Mouse (Mus musculus): Measurements from ENCODE around the gene Clk1. TPM values are rescaled to one million over a fixed set of nuclear protein-coding genes. Genes with fewer than 3 reads are reported as not detected.
"Not testable (repeated sequence)": the region's sequence is repeated elsewhere in the genome, so short reads cannot be mapped to it uniquely, and the experiment has no call there.

Gene Clk1
- polyA plus RNA-seq, 1 experiment from 2014 or later = 191 TPM

DNA sequence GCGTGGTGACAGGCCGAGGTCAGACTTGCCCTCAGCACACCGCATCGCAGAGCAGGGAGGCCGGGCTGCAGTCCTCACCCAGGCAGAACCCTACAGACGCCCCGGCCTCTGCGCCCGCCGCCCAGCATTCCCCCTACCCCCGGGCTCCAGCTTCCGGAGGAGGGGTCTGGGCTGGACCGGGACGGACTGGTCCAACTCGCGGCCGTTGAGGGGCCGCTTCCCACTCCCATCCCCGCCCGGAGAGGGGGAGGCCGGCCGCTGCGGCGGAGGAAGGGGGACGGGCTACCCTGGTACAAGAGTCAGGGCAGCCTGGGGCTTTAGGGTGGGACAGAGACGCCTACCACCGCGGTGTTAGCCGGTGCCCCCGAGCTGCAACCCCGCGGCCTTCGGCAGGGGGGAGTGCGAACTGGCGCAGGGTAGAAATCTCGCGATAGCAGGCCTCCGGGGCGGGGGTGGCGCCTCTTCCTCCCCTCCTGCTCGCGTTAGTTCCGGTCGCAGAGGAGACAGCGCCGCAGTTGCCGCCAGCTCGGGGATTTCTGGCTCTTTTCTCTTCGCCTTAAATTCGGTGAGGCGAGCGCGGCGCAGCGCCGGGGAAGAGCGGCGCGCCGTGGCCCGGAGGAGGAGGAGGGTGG, 31.1 kb downstream of the Clk1 start, which contains the start of gene Bzw1:
Gene Bzw1 (plus strand): TSS at position 247 of the 632 bp plus-strand sequence.
- Histone ChIP-seq H3K27me3 (ENCODE audit: insufficient read depth, low read length) (no peaks in the 10 kb centered on the region), H3K4me3 (ENCODE audit: low read length) (peak within 1 kb of the TSS; percentile 92), H3K27ac (ENCODE audit: low read length) (peak within 1 kb of the TSS; percentile 99), H3K36me3 (ENCODE audit: insufficient read depth, low read length) (peaks cover 24% of the 10 kb centered on the region), H3K9me3 (ENCODE audit: low read length) (no peaks in the 10 kb centered on the region), H3K9ac (replicated peaks; ENCODE audit: low read length) (peak within 1 kb of the TSS; percentile 95), H3K4me2 (replicated peaks; ENCODE audit: low read depth, low read length) (peak within 1 kb of the TSS; percentile 84), H3K4me1 (ENCODE audit: insufficient read depth, low read length) (peaks cover 12% of the 10 kb centered on the region)
- WGBS = under 1% methylated on average over 37 of the region's 61 CpGs
- ATAC-seq (ENCODE audit: low FRiP score, low TSS enrichment) = peak; percentile 98

DNA sequence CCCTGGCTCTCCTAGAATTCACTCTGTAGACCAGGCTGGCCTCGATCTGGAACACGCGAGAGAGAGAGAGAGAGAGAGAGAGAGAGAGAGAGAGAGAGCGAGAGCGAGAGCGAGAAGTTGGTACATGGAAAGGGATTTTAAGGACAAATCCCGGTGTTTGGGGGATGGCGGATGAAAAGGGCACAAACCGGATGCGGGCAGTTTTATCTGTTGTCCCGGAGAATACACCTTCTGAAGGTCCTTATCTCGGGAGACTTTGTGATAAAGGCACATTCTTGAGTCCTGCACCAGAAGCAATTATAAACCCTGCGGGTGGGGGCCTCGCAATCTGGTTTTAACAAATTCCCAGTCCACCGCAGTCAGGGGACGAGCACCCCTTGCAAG, 31.6 kb downstream of the Clk1 start:
- Histone ChIP-seq H3K36me3 (ENCODE audit: insufficient read depth, low read length) (peaks cover 21% of the 10 kb centered on the region), H3K4me1 (ENCODE audit: insufficient read depth, low read length) (peaks cover 12% of the 10 kb centered on the region), H3K27ac (ENCODE audit: low read length) (peak overlapping the region; percentile 99), H3K27me3 (ENCODE audit: insufficient read depth, low read length) (no peaks in the 10 kb centered on the region), H3K9ac (replicated peaks; ENCODE audit: low read length) (peak overlapping the region; percentile 95), H3K4me2 (replicated peaks; ENCODE audit: low read depth, low read length) (peak overlapping the region; percentile 84), H3K9me3 (ENCODE audit: low read length) (no peaks in the 10 kb centered on the region), H3K4me3 (ENCODE audit: low read length) (peak overlapping the region; percentile 92)
- 1% methylated on average over 16 of the region's 16 CpGs for WGBS
- peak; percentile 2; the same call in 1 of the 2 replicates for ATAC-seq (ENCODE audit: low FRiP score, low TSS enrichment)

DNA sequence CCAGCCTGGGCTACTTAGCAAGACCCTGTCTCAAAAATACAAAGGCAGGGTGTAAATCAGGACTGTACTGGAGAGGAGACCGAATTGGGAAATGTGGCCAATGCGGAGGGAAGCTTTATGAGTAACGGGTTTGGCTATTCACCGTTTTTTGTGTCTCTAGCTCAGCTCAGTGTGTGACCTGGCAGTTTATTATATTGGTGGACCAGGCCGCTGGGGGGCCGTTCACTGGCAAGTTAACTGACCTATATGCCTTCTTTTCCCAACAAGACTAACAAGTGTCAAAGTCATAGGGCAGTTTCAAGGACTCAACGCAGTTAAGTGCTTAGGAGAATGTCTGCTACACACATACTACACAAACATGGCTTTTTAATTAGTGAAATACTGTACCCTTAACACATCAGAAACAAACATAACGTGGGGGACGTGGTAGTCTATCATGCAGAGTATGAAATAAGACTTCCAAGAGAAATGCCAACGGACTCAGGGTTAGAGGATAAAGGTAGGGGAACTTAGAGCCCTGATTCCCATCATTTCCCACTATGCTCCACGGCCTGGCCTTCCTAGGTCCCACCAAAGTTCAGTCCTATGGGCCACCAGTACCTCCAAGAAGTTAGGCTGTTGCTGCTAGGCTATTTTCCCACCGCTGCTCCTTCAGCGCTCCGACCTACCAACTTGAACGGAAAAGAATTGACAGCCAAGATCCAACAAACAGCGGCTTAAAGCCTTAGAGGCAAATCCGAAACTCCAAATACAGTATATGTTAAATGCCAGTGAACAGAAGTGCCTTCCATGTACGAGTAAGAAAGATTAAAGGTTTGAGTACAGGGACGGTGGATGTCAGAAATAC, 32.2 kb downstream of the Clk1 start:
- peaks cover 18% of the 10 kb centered on the region for H3K36me3 ChIP-seq (ENCODE audit: insufficient read depth, low read length)
- peak overlapping the region; percentile 99 for H3K27ac ChIP-seq (ENCODE audit: low read length)
- no peaks in the 10 kb centered on the region for H3K9me3 ChIP-seq (ENCODE audit: low read length)
- peak overlapping the region; percentile 84 for H3K4me2 ChIP-seq (replicated peaks; ENCODE audit: low read depth, low read length)
- H3K27me3 ChIP-seq (ENCODE audit: insufficient read depth, low read length) = no peaks in the 10 kb centered on the region
- H3K4me1 ChIP-seq (ENCODE audit: insufficient read depth, low read length) = peaks cover 12% of the 10 kb centered on the region
- peak overlapping the region; percentile 92 for H3K4me3 ChIP-seq (ENCODE audit: low read length)
- no peak for ATAC-seq (ENCODE audit: low FRiP score, low TSS enrichment)
- 36% methylated on average over 19 of the region's 19 CpGs for WGBS
- peak overlapping the region; percentile 95 for H3K9ac ChIP-seq (replicated peaks; ENCODE audit: low read length)

DNA sequence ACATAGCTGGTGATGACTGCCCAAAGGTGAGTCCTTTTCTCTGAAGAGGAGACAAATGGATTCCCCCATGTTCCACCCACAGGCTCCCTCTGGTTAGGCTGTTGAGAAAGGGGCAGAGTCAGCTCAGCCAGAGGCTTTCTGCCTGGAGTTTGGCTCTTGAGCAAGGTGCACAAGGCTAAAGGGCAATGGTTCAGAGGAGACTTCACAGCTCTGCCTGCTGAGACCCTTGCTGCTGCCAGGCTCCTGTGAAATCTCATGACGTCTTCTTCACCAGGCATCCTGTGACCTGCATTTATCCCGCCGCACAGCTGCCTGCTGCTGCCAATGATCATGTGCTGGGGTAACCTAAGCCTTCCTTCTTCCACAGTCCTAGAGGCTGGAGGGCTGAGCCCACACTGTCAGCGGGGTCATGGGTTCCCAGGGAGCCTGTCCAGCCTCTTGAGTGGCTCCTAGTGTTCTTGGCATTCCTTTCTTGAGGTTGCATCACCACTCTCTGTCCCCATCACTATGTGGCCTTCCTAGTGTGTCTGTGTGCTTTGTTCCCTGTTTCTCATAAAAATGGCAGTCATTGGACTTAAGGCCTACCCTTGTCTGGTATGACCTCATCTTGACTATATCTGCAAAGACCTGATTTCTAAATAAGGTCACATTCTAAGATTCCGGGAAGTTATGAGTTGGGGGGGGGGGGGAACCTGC, 41.1 kb downstream of the Clk1 start:
- no peaks in the 10 kb centered on the region for H3K27me3 ChIP-seq (ENCODE audit: insufficient read depth, low read length)
- no peaks in the 10 kb centered on the region for H3K9me3 ChIP-seq (ENCODE audit: low read length)
- no peaks in the 10 kb centered on the region for H3K36me3 ChIP-seq (ENCODE audit: insufficient read depth, low read length)
- 70% methylated on average over 5 of the region's 5 CpGs for WGBS
- ATAC-seq (ENCODE audit: low FRiP score, low TSS enrichment) = no peak
- no peak overlapping the region for H3K27ac ChIP-seq (ENCODE audit: low read length)
- no peak overlapping the region for H3K4me2 ChIP-seq (replicated peaks; ENCODE audit: low read depth, low read length)
- no peak overlapping the region for H3K4me3 ChIP-seq (ENCODE audit: low read length)
- H3K9ac ChIP-seq (replicated peaks; ENCODE audit: low read length) = no peak overlapping the region
- H3K4me1 ChIP-seq (ENCODE audit: insufficient read depth, low read length) = no peaks in the 10 kb centered on the region

DNA sequence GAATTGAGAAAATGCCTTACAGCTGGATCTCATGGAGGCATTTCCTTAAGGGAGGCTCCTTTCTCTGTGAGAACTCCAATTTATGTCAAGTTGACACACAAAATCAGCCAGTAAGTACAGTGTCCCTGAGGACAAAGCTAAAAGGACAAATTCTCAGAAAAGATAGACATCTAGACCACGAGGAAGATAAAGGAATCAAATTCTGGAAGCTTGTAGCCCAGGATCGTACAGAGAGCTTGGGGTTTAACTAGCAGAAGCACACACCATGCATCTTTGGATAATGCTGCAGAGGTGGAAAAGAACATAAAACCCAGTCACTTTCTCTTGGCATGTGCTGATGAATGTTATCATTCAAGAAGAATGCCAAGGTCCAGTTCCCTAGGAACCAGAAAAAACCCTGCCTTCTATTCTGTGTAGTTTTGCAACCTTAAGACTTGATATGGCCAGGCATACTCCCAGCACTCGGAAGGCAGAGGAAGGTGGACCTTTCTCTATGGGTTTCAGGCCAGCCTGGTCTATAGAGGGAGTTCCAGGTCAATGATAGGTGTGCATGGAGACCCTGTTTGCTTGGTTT, 48.2 kb downstream of the Clk1 start:
- Histone ChIP-seq H3K4me1 (ENCODE audit: insufficient read depth, low read length) (no peaks in the 10 kb centered on the region), H3K27ac (ENCODE audit: low read length) (no peak overlapping the region), H3K36me3 (ENCODE audit: insufficient read depth, low read length) (no peaks in the 10 kb centered on the region), H3K4me2 (replicated peaks; ENCODE audit: low read depth, low read length) (no peak overlapping the region), H3K4me3 (ENCODE audit: low read length) (no peak overlapping the region), H3K27me3 (ENCODE audit: insufficient read depth, low read length) (no peaks in the 10 kb centered on the region), H3K9me3 (ENCODE audit: low read length) (no peaks in the 10 kb centered on the region), H3K9ac (replicated peaks; ENCODE audit: low read length) (no peak overlapping the region)
- no peak for ATAC-seq (ENCODE audit: low FRiP score, low TSS enrichment)
- WGBS = 79% methylated on average over 3 of the region's 3 CpGs

DNA sequence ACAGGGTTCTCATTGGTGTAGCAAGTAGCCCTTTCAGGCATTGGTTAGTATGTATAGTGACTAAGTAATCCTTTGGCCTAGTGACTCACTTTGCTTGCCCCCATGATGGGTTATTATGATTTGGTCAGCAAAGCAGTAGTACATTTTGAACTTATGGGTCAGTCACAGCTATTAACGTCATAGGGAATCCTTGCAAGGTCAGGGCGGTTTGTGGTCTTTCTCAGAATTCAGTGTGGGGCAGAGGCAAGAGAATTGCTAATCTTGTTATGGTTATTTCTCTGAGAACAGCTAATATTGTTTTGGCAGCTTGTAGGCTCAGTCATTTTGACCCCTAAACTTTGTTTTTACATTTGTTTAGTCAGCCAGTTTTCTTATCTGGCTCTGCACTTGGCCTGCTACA, 49.6 kb downstream of the Clk1 start:
- H3K36me3 ChIP-seq (ENCODE audit: insufficient read depth, low read length); H3K4me1 ChIP-seq (ENCODE audit: insufficient read depth, low read length); H3K27me3 ChIP-seq (ENCODE audit: insufficient read depth, low read length); H3K4me2 ChIP-seq (replicated peaks; ENCODE audit: low read depth, low read length); H3K27ac ChIP-seq (ENCODE audit: low read length); H3K9me3 ChIP-seq (ENCODE audit: low read length); ATAC-seq (ENCODE audit: low FRiP score, low TSS enrichment); H3K9ac ChIP-seq (replicated peaks; ENCODE audit: low read length); H3K4me3 ChIP-seq (ENCODE audit: low read length): not testable (repeated sequence)
- WGBS = 76% methylated on average over 2 of the region's 2 CpGs

DNA sequence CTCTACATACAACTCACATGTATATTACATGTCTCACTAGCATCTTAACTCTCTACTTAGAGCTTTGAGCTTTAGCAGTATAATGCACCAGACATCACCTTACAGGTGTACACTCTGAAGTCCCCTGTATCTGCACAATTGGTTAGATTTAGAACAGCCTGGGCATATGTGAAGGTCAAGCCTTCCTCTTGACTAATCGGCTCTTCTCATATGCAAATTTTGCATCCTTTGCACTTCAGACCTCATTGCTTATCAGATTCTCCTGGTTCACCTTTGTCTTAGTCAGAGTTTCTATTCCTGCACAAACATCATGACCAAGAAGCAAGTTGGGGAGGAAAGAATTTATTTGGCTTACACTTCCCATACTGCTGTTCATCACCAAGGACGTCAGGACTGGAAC, 54.1 kb downstream of the Clk1 start:
- H3K4me3 ChIP-seq (ENCODE audit: low read length) = no peak overlapping the region
- no peaks in the 10 kb centered on the region for H3K9me3 ChIP-seq (ENCODE audit: low read length)
- ATAC-seq (ENCODE audit: low FRiP score, low TSS enrichment) = no peak
- no peaks in the 10 kb centered on the region for H3K36me3 ChIP-seq (ENCODE audit: insufficient read depth, low read length)
- H3K4me1 ChIP-seq (ENCODE audit: insufficient read depth, low read length) = no peaks in the 10 kb centered on the region
- H3K9ac ChIP-seq (replicated peaks; ENCODE audit: low read length) = no peak overlapping the region
- H3K4me2 ChIP-seq (replicated peaks; ENCODE audit: low read depth, low read length) = no peak overlapping the region
- no peak overlapping the region for H3K27ac ChIP-seq (ENCODE audit: low read length)
- WGBS = 69% methylated on average over 2 of the region's 2 CpGs
- no peaks in the 10 kb centered on the region for H3K27me3 ChIP-seq (ENCODE audit: insufficient read depth, low read length)

DNA sequence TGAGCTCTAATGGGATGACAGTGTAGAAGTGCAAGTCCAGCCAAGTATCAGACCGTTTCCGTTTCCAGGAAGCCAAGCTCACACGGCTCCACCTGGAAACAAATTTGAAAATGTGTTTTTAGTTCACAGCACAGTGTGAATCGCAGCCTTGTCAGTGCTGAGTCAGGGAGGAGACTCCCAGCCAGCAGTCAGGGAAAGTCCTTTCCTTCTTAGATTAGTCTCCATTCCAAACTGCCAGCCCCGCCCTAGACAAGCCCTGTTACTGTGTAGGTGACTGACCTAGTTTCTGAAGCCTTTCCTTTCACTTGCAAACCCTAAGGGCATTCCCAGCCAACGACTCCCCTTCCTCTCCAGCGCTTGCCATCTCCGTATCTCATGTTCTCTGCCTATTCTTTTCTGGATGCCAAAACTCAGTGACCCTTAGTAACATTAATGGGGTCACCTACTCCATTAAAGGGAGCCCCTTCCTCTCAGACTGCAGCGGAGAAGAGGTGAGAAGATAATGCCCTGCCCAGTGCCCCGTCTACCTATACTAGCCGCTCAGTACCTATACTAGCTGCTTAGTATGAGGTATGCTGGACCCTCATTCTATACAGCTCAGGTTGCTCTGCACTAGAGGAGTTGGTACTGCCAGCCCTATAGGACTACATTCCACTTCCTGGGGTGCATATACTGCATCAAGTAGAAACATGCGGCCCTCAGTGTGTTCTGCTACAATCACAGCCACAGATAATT, 57.0 kb downstream of the Clk1 start:
- no peaks in the 10 kb centered on the region for H3K27me3 ChIP-seq (ENCODE audit: insufficient read depth, low read length)
- H3K4me2 ChIP-seq (replicated peaks; ENCODE audit: low read depth, low read length) = no peak overlapping the region
- WGBS = 69% methylated on average over 12 of the region's 12 CpGs
- H3K9me3 ChIP-seq (ENCODE audit: low read length) = 0 out of 2 replicates have a peak, but pooled peaks cover 3% of the 10 kb centered on the region
- no peak for ATAC-seq (ENCODE audit: low FRiP score, low TSS enrichment)
- H3K4me3 ChIP-seq (ENCODE audit: low read length) = no peak overlapping the region
- no peak overlapping the region for H3K27ac ChIP-seq (ENCODE audit: low read length)
- H3K9ac ChIP-seq (replicated peaks; ENCODE audit: low read length) = no peak overlapping the region
- H3K4me1 ChIP-seq (ENCODE audit: insufficient read depth, low read length) = no peaks in the 10 kb centered on the region
- H3K36me3 ChIP-seq (ENCODE audit: insufficient read depth, low read length) = no peaks in the 10 kb centered on the region

DNA sequence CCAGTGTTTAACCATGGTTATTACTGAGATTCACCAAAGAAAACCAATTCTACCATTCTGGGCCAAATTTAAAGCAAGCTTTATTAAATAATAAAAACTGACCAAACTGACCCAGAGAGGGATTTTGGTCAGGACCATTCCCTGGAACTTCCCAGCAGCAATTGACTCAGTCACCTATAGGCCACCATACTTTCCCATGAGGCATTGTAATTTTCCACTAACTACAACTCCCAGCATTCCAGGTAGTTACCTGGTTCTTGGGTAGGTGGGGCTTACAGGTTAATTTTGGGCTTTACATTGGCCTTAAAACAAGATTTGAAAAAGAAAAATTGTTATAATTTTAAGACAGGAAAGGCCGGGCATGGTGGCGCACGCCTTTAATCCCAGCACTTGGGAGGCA, 58.0 kb downstream of the Clk1 start:
- no peak for ATAC-seq (ENCODE audit: low FRiP score, low TSS enrichment)
- no peak overlapping the region for H3K4me3 ChIP-seq (ENCODE audit: low read length)
- 96% methylated on average over 3 of the region's 3 CpGs for WGBS

More for the DNA sequence above, 58.0 kb downstream of the Clk1 start:
- no peak overlapping the region for H3K4me2 ChIP-seq (replicated peaks; ENCODE audit: low read depth, low read length)
- no peak overlapping the region for H3K27ac ChIP-seq (ENCODE audit: low read length)
- H3K27me3 ChIP-seq (ENCODE audit: insufficient read depth, low read length) = no peaks in the 10 kb centered on the region
- H3K9me3 ChIP-seq (ENCODE audit: low read length) = 0 out of 2 replicates have a peak, but pooled peaks cover 3% of the 10 kb centered on the region
- no peaks in the 10 kb centered on the region for H3K4me1 ChIP-seq (ENCODE audit: insufficient read depth, low read length)
- no peaks in the 10 kb centered on the region for H3K36me3 ChIP-seq (ENCODE audit: insufficient read depth, low read length)
- no peak overlapping the region for H3K9ac ChIP-seq (replicated peaks; ENCODE audit: low read length)
